Mouse (Mus musculus) neural tube, embryonic 13.5 days (tissue): ENCODE measurements around the gene Dab1. TPM values are rescaled to one million over a fixed set of nuclear protein-coding genes. Genes with fewer than 3 reads are reported as not detected.

Experiments used
- ATAC-seq: fragments of 200-750 bp; cut with Nextera tagmentation; 2 replicates; pipeline ENCODE4 v1.8.0; 2017; ENCODE audit warnings: low read depth, mild to moderate bottlenecking, moderate TSS enrichment, moderate library complexity
- H3K27ac ChIP-seq: fragments of 300-500 bp; sonication (generic); replicated peaks from 2 replicates; pipeline ENCODE4 v1.5.1; 2015; ENCODE audit warnings: moderate library complexity, mild to moderate bottlenecking, inconsistent platforms
- H3K27me3 ChIP-seq: fragments of 300-500 bp; sonication (generic); 2 replicates; pipeline ENCODE4 v1.6.1; 2015; ENCODE audit warnings: mild to moderate bottlenecking, inconsistent platforms
- H3K36me3 ChIP-seq: fragments of 300-500 bp; sonication (generic); 2 replicates; pipeline ENCODE4 v1.6.1; 2015; ENCODE audit warnings: mild to moderate bottlenecking, inconsistent platforms
- H3K4me1 ChIP-seq: fragments of 300-500 bp; sonication (generic); replicated peaks from 2 replicates; pipeline ENCODE4 v1.6.1; 2015; ENCODE audit warnings: inconsistent platforms
- H3K4me2 ChIP-seq: fragments of 300-500 bp; sonication (generic); 2 replicates; pipeline ENCODE4 v1.6.1; 2015; ENCODE audit warnings: inconsistent platforms, mild to moderate bottlenecking, moderate library complexity
- H3K4me3 ChIP-seq: fragments of 300-500 bp; sonication (generic); 2 replicates; pipeline ENCODE4 v1.5.1; 2015; ENCODE audit warnings: mild to moderate bottlenecking, inconsistent platforms
- H3K9ac ChIP-seq: fragments of 300-500 bp; sonication (generic); 2 replicates; pipeline ENCODE4 v1.6.1; 2015; ENCODE audit warnings: moderate library complexity, mild to moderate bottlenecking, inconsistent platforms
- H3K9me3 ChIP-seq: fragments of 300-500 bp; sonication (generic); 2 replicates; pipeline ENCODE4 v1.6.1; 2016; ENCODE audit warnings: inconsistent platforms
- WGBS: fragments of 180-500 bp; shearing (Covaris S2); methylation state at CpG from one replicate; pipeline ENCODE4 v1.1.7; 2015; 5-methylcytosine and 5-hydroxymethylcytosine counted together
- polyA plus RNA-seq: library from polyadenylated mRNA; unstranded; fragments of >200 nt; fragmentation: Nextera tagmentation; extraction: Ambion mirVana; gene quantifications from 2 replicates; pipeline ENCODE4 v1.2.1, GENCODE M21; 2015

Gene Dab1
- polyA plus RNA-seq, 1 experiment from 2014 or later = 46.6 TPM

DNA sequence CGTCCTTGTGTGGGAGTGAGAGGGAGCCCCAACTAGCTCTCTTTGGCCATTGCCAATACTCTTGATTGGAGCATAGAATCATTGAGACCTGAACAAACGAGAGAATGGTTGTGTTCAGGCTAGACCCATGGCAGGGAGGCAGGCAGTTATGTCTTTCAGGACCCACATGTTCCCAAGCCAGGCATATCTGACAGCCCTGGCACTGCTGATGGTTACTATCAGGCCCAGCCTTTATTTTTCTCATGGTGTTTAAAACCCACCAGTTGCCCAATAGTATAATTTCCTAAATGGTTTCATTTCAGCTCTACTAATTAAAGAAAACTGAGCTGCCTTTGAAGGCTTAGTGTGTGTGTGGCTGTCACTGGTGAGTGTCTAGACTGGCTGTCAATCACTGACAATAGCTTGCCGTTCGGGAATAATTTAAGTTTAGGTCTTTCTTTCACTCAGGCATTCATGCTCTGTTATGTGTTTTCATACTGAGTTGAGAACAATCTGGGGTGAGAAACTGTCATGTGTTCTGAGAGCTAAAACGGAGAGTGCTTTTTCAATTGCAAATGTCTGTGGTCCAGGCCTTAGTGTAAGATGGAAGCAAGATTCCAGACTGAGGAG lies 17.1 kb downstream of the Dab1 start:
- WGBS = 64% methylated on average over 5 of the region's 5 CpGs
- Histone ChIP-seq H3K4me1 (0 out of 2 replicates have a peak, but pooled peaks cover 4% of the 10 kb centered on the region), H3K4me3 (no peak overlapping the region), H3K9ac (no peak overlapping the region), H3K36me3 (no peaks in the 10 kb centered on the region), H3K9me3 (no peaks in the 10 kb centered on the region), H3K4me2 (no peak overlapping the region), H3K27me3 (no peaks in the 10 kb centered on the region), H3K27ac (no peak overlapping the region)
- ATAC-seq = no peak

DNA sequence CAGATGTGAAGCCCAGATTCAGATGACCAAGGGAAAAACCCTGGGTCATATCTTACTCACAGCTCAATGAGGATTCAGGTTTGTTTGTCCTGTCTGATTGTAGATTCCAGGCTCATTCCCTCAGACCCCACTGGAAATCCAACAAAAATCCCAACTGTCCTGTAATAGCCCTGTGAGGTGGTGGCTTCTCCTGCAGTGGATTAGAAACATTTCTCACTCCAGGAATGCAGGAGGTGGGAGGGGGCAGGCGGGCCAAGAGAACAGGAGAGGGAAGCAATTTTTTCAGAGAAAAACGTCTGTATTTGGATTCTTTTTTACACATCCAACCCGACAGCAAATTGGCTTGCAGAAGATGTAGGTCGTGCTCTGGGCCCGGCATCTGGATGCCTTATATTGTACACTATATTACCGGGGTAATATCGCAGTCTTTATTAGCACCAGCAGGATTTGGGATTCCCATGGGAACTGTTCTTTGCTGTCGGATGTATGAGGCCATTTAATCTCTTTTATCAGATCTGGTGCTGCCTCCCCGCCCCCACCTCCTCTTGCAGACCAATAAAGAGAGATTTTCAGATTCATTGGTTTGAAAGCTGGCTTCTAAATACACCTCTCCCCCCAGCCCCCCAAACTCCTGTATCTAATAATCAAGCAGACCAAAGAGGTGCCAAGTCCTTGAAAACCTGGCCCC lies 29.2 kb downstream of the Dab1 start:
- Histone ChIP-seq H3K4me1 (peaks cover 15% of the 10 kb centered on the region), H3K4me2 (no peak overlapping the region), H3K36me3 (no peaks in the 10 kb centered on the region), H3K9me3 (no peaks in the 10 kb centered on the region), H3K27ac (peak overlapping the region; percentile 38; the same call in 1 of the 2 replicates), H3K4me3 (no peak overlapping the region), H3K27me3 (no peaks in the 10 kb centered on the region), H3K9ac (no peak overlapping the region)
- 38% methylated on average over 9 of the region's 9 CpGs for WGBS
- ATAC-seq = peak; percentile 47; the same call in 1 of the 2 replicates

DNA sequence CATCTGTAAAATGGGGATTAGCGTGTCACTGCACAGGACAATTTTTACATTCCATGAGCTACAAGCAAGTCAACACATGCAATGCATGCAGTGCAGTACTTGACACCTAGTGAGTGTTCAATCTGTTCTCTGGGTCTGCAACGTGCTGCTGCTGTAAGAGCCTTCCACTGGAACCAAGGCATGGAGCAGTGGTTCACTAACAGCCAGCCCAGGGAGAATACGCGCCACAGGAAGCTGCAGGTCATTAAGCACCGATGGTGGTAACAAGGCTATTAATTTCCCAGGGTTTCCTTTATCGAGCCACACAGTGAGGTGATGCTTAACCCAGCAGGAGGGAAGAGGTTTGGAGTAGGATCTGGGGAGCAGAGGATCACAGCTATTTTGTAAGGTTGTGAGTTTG lies 36.6 kb downstream of the Dab1 start:
- H3K9me3 ChIP-seq = no peaks in the 10 kb centered on the region
- no peaks in the 10 kb centered on the region for H3K27me3 ChIP-seq
- no peak overlapping the region for H3K9ac ChIP-seq
- H3K4me1 ChIP-seq = no peaks in the 10 kb centered on the region
- H3K36me3 ChIP-seq = no peaks in the 10 kb centered on the region
- no peak overlapping the region for H3K4me3 ChIP-seq
- WGBS = 28% methylated on average over 6 of the region's 6 CpGs
- ATAC-seq = no peak
- H3K27ac ChIP-seq = no peak overlapping the region
- H3K4me2 ChIP-seq = no peak overlapping the region

DNA sequence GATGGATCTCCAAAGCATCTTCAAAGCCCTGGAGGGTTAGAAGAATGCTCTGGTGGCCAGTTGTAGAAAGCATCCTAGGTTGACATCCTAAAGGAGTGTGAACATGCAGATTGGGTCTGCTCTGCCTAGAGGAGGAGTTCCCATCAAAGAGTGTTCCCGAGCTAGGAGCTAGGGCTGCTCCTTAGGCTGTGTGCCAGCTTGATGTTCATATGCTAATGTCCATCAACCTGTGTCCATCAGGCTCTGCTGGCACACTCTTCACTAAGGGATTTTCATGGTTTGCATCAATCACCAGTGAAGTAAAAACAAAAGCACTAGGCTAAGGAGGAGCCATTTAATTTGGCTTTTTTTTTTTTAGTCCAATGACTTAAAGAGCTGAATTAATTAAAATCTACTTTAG lies 42.2 kb downstream of the Dab1 start:
- no peaks in the 10 kb centered on the region for H3K4me1 ChIP-seq
- no peak overlapping the region for H3K27ac ChIP-seq
- no peaks in the 10 kb centered on the region for H3K9me3 ChIP-seq
- H3K4me2 ChIP-seq = no peak overlapping the region
- WGBS = 41% methylated on average over 1 of the region's 1 CpGs
- no peak overlapping the region for H3K9ac ChIP-seq
- no peaks in the 10 kb centered on the region for H3K27me3 ChIP-seq
- no peak for ATAC-seq
- no peak overlapping the region for H3K4me3 ChIP-seq
- no peaks in the 10 kb centered on the region for H3K36me3 ChIP-seq

DNA sequence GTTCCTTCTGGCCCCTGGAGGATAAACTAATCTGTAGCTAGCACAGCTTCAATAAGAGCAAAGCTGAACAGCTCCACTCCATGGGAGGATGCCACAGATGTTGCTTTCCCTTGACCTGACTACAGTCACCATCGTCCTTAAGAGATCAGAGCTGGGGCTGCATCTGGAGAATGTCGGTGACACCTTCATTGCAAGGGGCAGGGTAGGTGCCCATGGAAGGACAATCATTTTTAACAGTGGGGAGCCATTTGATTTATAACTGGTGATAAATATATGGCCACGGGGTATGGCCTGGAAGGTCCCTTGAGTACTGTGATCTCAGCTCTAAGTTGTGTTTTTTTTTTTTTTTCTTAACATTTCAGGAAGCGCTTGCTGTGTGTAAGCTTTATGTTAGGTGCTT lies 48.3 kb downstream of the Dab1 start:
- no peak for ATAC-seq
- 64% methylated on average over 4 of the region's 4 CpGs for WGBS
- Histone ChIP-seq H3K9ac (no peak overlapping the region), H3K4me2 (no peak overlapping the region), H3K36me3 (no peaks in the 10 kb centered on the region), H3K27me3 (no peaks in the 10 kb centered on the region), H3K9me3 (no peaks in the 10 kb centered on the region), H3K4me3 (no peak overlapping the region), H3K27ac (no peak overlapping the region), H3K4me1 (no peaks in the 10 kb centered on the region)

DNA sequence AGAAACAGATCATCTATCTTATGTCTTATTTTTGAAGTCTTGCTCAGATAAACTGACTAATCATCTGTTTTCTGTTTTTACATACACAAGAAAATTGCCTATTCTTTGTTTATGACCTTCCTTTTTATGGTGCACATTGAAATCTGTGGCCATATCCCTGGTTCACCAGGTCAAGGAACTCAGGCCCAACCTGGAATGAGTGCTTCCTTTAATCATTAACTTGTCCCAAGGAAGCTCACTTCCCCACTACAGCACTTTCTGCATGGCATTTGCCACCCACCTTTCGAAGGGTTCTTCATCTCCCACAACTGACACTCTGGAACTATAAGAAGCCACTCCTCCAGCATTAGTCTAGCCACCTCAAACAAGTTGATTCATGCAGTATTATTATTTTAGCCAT lies 58.0 kb downstream of the Dab1 start:
- Histone ChIP-seq H3K4me3 (no peak overlapping the region), H3K9ac (no peak overlapping the region), H3K27ac (no peak overlapping the region), H3K9me3 (no peaks in the 10 kb centered on the region), H3K4me1 (no peaks in the 10 kb centered on the region; the same call in 1 of the 2 replicates), H3K4me2 (no peak overlapping the region), H3K27me3 (no peaks in the 10 kb centered on the region), H3K36me3 (no peaks in the 10 kb centered on the region)
- WGBS = 63% methylated on average over 1 of the region's 1 CpGs
- ATAC-seq = no peak

DNA sequence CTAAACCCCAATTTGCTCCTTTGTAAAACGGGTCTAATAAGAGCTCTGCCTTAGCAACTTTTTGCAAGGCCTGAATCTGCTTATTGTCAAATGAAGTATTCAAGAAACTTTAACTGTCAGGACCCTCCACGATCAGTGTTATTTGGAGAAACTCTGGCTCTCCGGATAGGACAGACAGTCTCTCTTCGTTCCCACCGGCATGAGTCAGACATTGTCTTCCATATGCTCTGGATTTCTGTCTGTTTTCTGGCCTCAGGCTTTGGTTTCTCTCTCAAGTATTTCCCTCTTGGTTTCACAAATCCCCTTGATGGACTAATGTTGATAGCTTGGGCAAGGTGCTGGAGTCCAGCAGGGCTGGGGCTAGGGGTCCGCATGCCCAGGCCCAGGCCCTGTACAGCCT lies 59.3 kb downstream of the Dab1 start:
- 86% methylated on average over 6 of the region's 6 CpGs for WGBS
- no peaks in the 10 kb centered on the region for H3K27me3 ChIP-seq
- no peaks in the 10 kb centered on the region; the same call in 1 of the 2 replicates for H3K4me1 ChIP-seq
- no peaks in the 10 kb centered on the region for H3K36me3 ChIP-seq
- H3K27ac ChIP-seq = no peak overlapping the region
- ATAC-seq = no peak
- H3K9me3 ChIP-seq = no peaks in the 10 kb centered on the region
- H3K4me2 ChIP-seq = no peak overlapping the region
- H3K4me3 ChIP-seq = no peak overlapping the region
- H3K9ac ChIP-seq = no peak overlapping the region

DNA sequence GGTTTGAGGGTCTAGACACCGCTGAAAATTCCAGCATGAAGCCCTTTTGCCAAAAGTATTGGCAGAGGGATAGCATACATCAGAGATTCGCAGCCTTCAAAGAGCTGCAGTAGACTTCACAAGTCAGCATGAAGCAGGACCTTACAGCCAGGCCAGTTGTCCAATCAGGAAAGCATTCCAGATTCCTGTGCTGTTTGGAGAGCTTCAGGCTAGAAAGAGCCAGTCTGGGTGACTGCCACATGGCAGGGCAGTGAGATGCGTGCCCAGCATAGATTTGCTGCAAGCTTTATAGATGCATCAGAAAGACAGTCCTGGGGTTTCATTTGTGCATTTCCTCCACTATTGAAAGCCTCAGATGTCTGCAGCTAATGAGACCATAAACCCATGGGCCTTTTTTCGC lies 66.0 kb downstream of the Dab1 start:
- Histone ChIP-seq H3K9me3 (no peaks in the 10 kb centered on the region), H3K4me3 (no peak overlapping the region), H3K36me3 (no peaks in the 10 kb centered on the region), H3K4me1 (no peaks in the 10 kb centered on the region), H3K27me3 (no peaks in the 10 kb centered on the region), H3K27ac (no peak overlapping the region), H3K9ac (no peak overlapping the region), H3K4me2 (no peak overlapping the region)
- WGBS = 79% methylated on average over 4 of the region's 4 CpGs
- ATAC-seq = no peak

DNA sequence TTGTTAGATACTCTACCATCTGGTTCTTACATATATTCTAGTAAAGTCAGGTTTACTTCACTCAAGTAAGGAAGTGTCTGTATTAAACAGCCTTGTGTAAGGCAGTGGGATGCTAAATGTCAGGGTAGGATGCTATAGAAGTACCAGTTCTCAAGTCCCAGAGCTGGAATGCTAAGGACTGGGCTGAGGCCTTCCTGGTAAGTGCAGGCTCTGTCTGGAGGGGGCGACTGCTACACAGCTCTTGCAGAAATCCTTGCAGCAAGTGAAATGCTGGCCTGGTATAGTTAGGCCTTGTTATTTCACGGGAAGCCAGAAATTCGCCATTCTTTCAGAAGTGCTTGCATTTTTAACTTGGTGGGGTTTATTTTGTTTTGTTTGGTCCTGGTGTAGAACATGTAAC lies 72.6 kb downstream of the Dab1 start:
- no peaks in the 10 kb centered on the region for H3K27me3 ChIP-seq
- 44% methylated on average over 3 of the region's 3 CpGs for WGBS

DNA sequence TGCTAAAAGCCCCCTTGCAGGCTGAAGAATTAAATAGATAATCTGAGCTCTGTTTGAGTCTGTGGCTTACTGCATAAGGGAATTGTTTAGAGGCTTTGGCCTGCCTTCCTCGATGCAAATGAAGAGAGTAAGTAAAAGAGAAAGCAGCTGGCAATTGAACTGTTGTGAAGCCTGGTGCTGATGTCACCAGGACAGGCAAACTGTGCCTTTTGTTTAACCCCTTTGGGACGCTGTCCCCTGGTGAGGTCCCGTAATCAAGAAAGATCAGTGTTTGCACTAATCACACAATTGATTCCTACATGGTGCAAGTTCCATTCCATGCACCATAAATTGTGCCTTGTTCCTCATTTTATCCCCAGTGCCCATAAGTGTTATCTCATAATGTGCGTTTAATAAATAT lies 80.6 kb downstream of the Dab1 start:
- no peak overlapping the region for H3K9ac ChIP-seq
- no peak overlapping the region for H3K4me2 ChIP-seq
- H3K9me3 ChIP-seq = no peaks in the 10 kb centered on the region
- WGBS = 17% methylated on average over 4 of the region's 4 CpGs
- H3K27me3 ChIP-seq = no peaks in the 10 kb centered on the region
- peak; percentile 59; the same call in 1 of the 2 replicates for ATAC-seq
- H3K4me3 ChIP-seq = no peak overlapping the region
- H3K4me1 ChIP-seq = peaks cover 29% of the 10 kb centered on the region
- H3K36me3 ChIP-seq = no peaks in the 10 kb centered on the region
- H3K27ac ChIP-seq = no peak overlapping the region

More for the DNA sequence above, 72.6 kb downstream of the Dab1 start:
- ATAC-seq = no peak
- no peaks in the 10 kb centered on the region for H3K9me3 ChIP-seq
- H3K4me2 ChIP-seq = no peak overlapping the region
- no peaks in the 10 kb centered on the region for H3K4me1 ChIP-seq
- no peaks in the 10 kb centered on the region for H3K36me3 ChIP-seq
- H3K4me3 ChIP-seq = no peak overlapping the region
- H3K27ac ChIP-seq = no peak overlapping the region
- H3K9ac ChIP-seq = no peak overlapping the region

DNA sequence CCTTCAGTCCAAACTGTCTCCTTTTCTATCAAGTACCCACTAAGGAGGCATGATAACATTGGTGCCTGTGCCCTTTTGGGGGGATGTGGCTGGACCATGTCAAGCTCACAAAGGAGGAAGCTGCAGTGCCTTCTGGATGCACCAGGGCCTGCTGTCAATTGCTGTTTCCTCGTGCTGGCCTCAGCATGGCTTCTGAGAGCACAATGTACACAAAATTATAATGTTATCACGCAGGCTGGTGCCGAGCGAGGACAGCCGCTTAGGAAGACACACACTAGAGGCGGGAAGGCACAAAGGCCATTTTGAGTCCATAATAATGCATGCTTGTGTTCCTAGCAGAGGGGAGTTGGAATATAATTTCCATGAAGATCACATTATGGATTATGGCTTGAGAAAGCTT lies 81.2 kb downstream of the Dab1 start:
- no peak for ATAC-seq
- 45% methylated on average over 6 of the region's 6 CpGs for WGBS

DNA sequence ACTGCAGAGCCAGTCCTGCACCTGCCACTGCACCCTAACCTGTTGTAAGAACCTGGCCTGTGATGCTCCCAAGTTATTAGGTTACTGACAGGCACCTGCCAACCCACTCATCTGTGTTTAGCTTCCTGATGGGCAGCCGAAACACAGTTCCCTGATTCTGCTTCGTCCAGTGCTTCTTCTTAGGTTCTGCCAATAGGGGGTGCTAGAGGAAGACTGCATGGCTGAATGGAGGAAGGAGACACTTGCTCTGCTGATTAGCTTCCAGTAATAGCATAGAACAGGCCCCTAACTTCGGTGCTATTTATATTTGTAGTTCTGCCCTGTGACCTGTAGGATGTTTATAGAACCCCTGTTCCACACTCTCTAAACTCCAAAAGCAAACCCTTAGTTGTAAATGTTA lies 83.0 kb downstream of the Dab1 start:
- Histone ChIP-seq H3K4me3 (no peak overlapping the region), H3K36me3 (no peaks in the 10 kb centered on the region), H3K27me3 (no peaks in the 10 kb centered on the region), H3K9ac (no peak overlapping the region), H3K9me3 (no peaks in the 10 kb centered on the region), H3K4me2 (no peak overlapping the region), H3K27ac (no peak overlapping the region), H3K4me1 (peaks cover 29% of the 10 kb centered on the region)
- WGBS = 61% methylated on average over 3 of the region's 3 CpGs
- no peak for ATAC-seq

More for the DNA sequence above, 81.2 kb downstream of the Dab1 start:
- Histone ChIP-seq H3K4me2 (no peak overlapping the region), H3K4me3 (no peak overlapping the region), H3K27ac (no peak overlapping the region), H3K36me3 (no peaks in the 10 kb centered on the region), H3K9ac (no peak overlapping the region), H3K27me3 (no peaks in the 10 kb centered on the region), H3K9me3 (no peaks in the 10 kb centered on the region), H3K4me1 (peaks cover 29% of the 10 kb centered on the region)

DNA sequence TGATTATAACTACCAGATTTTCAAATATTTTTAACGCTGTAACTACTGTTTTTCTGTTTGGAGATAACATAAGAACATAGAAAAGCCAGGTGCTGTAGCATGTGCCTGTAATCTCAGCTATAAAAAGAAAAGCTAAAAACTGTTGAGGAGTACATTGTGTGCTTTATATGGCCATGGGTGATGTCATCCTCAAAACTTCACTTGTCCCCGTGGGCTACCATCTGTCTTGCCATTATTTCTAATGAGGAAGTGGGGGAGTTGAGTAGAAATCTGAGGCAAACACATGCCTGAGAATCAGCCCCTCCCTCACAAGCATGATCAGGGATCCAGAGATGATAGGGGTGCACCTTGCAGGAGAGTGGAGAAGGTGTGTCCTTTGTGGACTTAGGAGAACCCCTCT lies 85.3 kb downstream of the Dab1 start:
- H3K27ac ChIP-seq = no peak overlapping the region
- WGBS = 85% methylated on average over 2 of the region's 2 CpGs
- ATAC-seq = no peak
- peaks cover 18% of the 10 kb centered on the region for H3K4me1 ChIP-seq
- H3K9me3 ChIP-seq = no peaks in the 10 kb centered on the region
- H3K9ac ChIP-seq = no peak overlapping the region
- no peak overlapping the region for H3K4me2 ChIP-seq
- H3K4me3 ChIP-seq = no peak overlapping the region
- no peaks in the 10 kb centered on the region for H3K27me3 ChIP-seq
- H3K36me3 ChIP-seq = no peaks in the 10 kb centered on the region
